Mouse (Mus musculus) intestine, embryonic 15.5 days (tissue): Measurements from ENCODE around the gene Aldh16a1. TPM values are rescaled to one million over a fixed set of nuclear protein-coding genes. Genes with fewer than 3 reads are reported as not detected.
A peak's percentile ranks its signal among the peaks of the same experiment; 100 is the strongest.

ENCODE experiments used
- ATAC-seq: fragments of 200-750 bp; cut with Nextera tagmentation; 2 replicates; pipeline ENCODE4 v1.8.0; 2017; ENCODE audit warnings: moderate TSS enrichment, moderate library complexity
- H3K27ac ChIP-seq: fragments of 300-500 bp; sonication (generic); 2 replicates; pipeline ENCODE4 v1.5.1; 2015; ENCODE audit warnings: mild to moderate bottlenecking, inconsistent platforms
- H3K27me3 ChIP-seq: fragments of 300-500 bp; sonication (generic); replicated peaks from 2 replicates; pipeline ENCODE4 v1.6.1; 2015; ENCODE audit warnings: inconsistent platforms
- H3K36me3 ChIP-seq: fragments of 300-500 bp; sonication (generic); 2 replicates; pipeline ENCODE4 v1.6.1; 2015; ENCODE audit warnings: inconsistent platforms
- H3K4me1 ChIP-seq: fragments of 300-500 bp; sonication (generic); replicated peaks from 2 replicates; pipeline ENCODE4 v1.6.1; 2015; ENCODE audit warnings: inconsistent platforms
- H3K4me2 ChIP-seq: fragments of 300-500 bp; sonication (generic); replicated peaks from 2 replicates; pipeline ENCODE4 v1.6.1; 2015; ENCODE audit warnings: mild to moderate bottlenecking, inconsistent platforms
- H3K4me3 ChIP-seq: fragments of 300-500 bp; sonication (generic); replicated peaks from 2 replicates; pipeline ENCODE4 v1.5.1; 2015; ENCODE audit warnings: inconsistent platforms
- H3K9ac ChIP-seq: fragments of 300-500 bp; sonication (generic); 2 replicates; pipeline ENCODE4 v1.6.1; 2015; ENCODE audit warnings: inconsistent platforms
- H3K9me3 ChIP-seq: fragments of 300-500 bp; sonication (generic); 2 replicates; pipeline ENCODE4 v1.6.1; 2016; ENCODE audit warnings: inconsistent platforms
- WGBS: fragments of 180-500 bp; shearing (Covaris S2); methylation state at CpG from one replicate; pipeline ENCODE4 v1.1.7; 2015; 5-methylcytosine and 5-hydroxymethylcytosine counted together
- polyA plus RNA-seq: library from polyadenylated mRNA; unstranded; fragments of >200 nt; fragmentation: Nextera tagmentation; extraction: Ambion mirVana; gene quantifications from 2 replicates; pipeline ENCODE4 v1.2.1, GENCODE M21; 2015

Aldh16a1 gene
- 79.0 and 87.3 TPM in 2 replicates for polyA plus RNA-seq

GRCm38 (mm10) chr7:45154096-45154992, at the start of gene Aldh16a1, which contains the start of gene Pih1d1:
Gene Aldh16a1 (minus strand): TSS chr7:45154584.
Gene Pih1d1 (plus strand): TSS chr7:45154303.
- H3K27ac ChIP-seq: peak within 1 kb of the TSS; percentile 95
- H3K36me3 ChIP-seq: 0 out of 2 replicates have a peak, but pooled peaks cover 6% of the 10 kb centered on the region
- H3K9ac ChIP-seq: peak within 1 kb of the TSS; percentile 67
- no peaks in the 10 kb centered on the region for H3K27me3 ChIP-seq
- H3K4me1 ChIP-seq: peaks cover 17% of the 10 kb centered on the region
- H3K4me2 ChIP-seq: peak within 1 kb of the TSS; percentile 66
- H3K9me3 ChIP-seq: no peaks in the 10 kb centered on the region
- peak within 1 kb of the TSS; percentile 62 for H3K4me3 ChIP-seq
- peak; percentile 97 for ATAC-seq
- WGBS: 3% methylated on average over 69 of the region's 69 CpGs

- H3K4me1 ChIP-seq: no peaks in the 10 kb centered on the region
- H3K4me3 ChIP-seq: no peak overlapping the region
- no peak for ATAC-seq
- 34% methylated on average over 10 of the region's 10 CpGs for WGBS
- 0 out of 2 replicates have a peak, but pooled peaks cover 6% of the 10 kb centered on the region for H3K27me3 ChIP-seq
- H3K4me2 ChIP-seq: no peak overlapping the region
- H3K36me3 ChIP-seq: no peaks in the 10 kb centered on the region
- H3K9ac ChIP-seq: no peak overlapping the region
- H3K9me3 ChIP-seq: no peaks in the 10 kb centered on the region
- H3K27ac ChIP-seq: no peak overlapping the region
These were observed 48.3 kb upstream of the Aldh16a1 start for GRCm38 (mm10) chr7:45202654-45203053.

- Histone ChIP-seq H3K27ac (no peak overlapping the region), H3K9me3 (no peaks in the 10 kb centered on the region), H3K36me3 (no peaks in the 10 kb centered on the region), H3K27me3 (peaks cover 8% of the 10 kb centered on the region; the same call in 1 of the 2 replicates), H3K4me1 (no peaks in the 10 kb centered on the region), H3K4me3 (no peak overlapping the region), H3K9ac (no peak overlapping the region), H3K4me2 (no peak overlapping the region)
- ATAC-seq: no peak
- WGBS: 81% methylated on average over 11 of the region's 11 CpGs
These were observed 44.6 kb upstream of the Aldh16a1 start for GRCm38 (mm10) chr7:45198961-45199360.

DNA sequence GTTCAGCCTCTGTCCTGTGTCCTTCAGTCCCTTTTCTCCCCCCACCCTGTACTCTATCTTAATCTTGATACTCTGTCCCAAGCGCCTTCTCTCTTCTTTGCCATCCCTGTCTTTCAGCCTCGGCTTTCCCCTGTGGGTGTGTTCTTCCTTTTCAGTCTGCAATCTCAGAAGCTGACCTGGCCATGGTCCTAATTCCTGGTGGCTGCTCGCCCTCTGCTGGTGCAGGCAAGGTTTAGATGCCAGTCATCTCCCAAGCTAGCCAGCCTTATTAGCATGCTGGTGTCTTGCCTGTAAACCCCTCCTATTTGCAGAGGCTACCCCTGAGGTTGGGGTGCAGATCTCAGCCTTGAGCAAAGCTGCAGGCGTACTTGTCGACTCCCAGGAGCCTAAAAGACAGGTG, 44.1 kb upstream of the Aldh16a1 start:
- Histone ChIP-seq H3K4me2 (no peak overlapping the region), H3K9ac (no peak overlapping the region), H3K4me1 (no peaks in the 10 kb centered on the region), H3K9me3 (no peaks in the 10 kb centered on the region), H3K27me3 (peaks cover 8% of the 10 kb centered on the region; the same call in 1 of the 2 replicates), H3K27ac (no peak overlapping the region), H3K36me3 (no peaks in the 10 kb centered on the region), H3K4me3 (no peak overlapping the region)
- WGBS: 17% methylated on average over 5 of the region's 5 CpGs
- ATAC-seq: peak; percentile 57

DNA sequence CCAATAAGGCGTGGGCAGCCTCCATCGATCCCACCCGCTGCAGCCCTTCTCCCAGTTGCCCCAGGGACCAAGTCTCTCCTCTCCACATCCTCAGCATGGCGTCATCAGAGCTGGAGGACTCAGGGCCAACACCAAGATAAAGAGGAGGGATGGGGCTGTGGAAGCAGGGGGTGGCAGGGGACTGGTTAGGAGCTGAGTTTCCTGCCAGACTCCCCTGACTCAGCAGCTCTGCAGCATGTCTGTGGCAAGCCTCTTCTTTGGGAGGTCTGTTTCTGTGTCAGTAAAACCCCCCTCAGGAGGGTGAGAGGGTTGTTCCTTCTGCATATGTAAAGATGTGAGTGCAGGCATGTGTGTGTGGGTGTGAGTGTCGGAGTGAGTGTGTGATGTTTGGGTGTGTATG, 42.6 kb upstream of the Aldh16a1 start:
- Histone ChIP-seq H3K4me1 (peaks cover 2% of the 10 kb centered on the region), H3K4me2 (no peak overlapping the region), H3K27me3 (peaks cover 8% of the 10 kb centered on the region; the same call in 1 of the 2 replicates), H3K4me3 (no peak overlapping the region), H3K9me3 (no peaks in the 10 kb centered on the region), H3K36me3 (no peaks in the 10 kb centered on the region), H3K9ac (no peak overlapping the region), H3K27ac (no peak overlapping the region)
- ATAC-seq: no peak
- WGBS: 70% methylated on average over 5 of the region's 5 CpGs

- H3K27me3 ChIP-seq: peaks cover 13% of the 10 kb centered on the region; the same call in 1 of the 2 replicates
- no peak overlapping the region for H3K4me3 ChIP-seq
- no peak for ATAC-seq
- WGBS: 85% methylated on average over 4 of the region's 4 CpGs
- no peaks in the 10 kb centered on the region for H3K9me3 ChIP-seq
- no peak overlapping the region for H3K27ac ChIP-seq
- no peak overlapping the region for H3K4me2 ChIP-seq
- H3K36me3 ChIP-seq: no peaks in the 10 kb centered on the region
- H3K4me1 ChIP-seq: peaks cover 5% of the 10 kb centered on the region
- H3K9ac ChIP-seq: no peak overlapping the region
These were observed 41.8 kb upstream of the Aldh16a1 start for GRCm38 (mm10) chr7:45196176-45196535.

- H3K4me2 ChIP-seq: no peak overlapping the region
- peaks cover 5% of the 10 kb centered on the region for H3K4me1 ChIP-seq
- no peak overlapping the region for H3K27ac ChIP-seq
- WGBS: 63% methylated on average over 13 of the region's 13 CpGs
- no peak overlapping the region for H3K9ac ChIP-seq
- peaks cover 19% of the 10 kb centered on the region; the same call in 1 of the 2 replicates for H3K27me3 ChIP-seq
- ATAC-seq: no peak
- no peak overlapping the region for H3K4me3 ChIP-seq
- H3K36me3 ChIP-seq: no peaks in the 10 kb centered on the region
- H3K9me3 ChIP-seq: no peaks in the 10 kb centered on the region
These were observed 41.2 kb upstream of the Aldh16a1 start for GRCm38 (mm10) chr7:45195341-45196175.

DNA sequence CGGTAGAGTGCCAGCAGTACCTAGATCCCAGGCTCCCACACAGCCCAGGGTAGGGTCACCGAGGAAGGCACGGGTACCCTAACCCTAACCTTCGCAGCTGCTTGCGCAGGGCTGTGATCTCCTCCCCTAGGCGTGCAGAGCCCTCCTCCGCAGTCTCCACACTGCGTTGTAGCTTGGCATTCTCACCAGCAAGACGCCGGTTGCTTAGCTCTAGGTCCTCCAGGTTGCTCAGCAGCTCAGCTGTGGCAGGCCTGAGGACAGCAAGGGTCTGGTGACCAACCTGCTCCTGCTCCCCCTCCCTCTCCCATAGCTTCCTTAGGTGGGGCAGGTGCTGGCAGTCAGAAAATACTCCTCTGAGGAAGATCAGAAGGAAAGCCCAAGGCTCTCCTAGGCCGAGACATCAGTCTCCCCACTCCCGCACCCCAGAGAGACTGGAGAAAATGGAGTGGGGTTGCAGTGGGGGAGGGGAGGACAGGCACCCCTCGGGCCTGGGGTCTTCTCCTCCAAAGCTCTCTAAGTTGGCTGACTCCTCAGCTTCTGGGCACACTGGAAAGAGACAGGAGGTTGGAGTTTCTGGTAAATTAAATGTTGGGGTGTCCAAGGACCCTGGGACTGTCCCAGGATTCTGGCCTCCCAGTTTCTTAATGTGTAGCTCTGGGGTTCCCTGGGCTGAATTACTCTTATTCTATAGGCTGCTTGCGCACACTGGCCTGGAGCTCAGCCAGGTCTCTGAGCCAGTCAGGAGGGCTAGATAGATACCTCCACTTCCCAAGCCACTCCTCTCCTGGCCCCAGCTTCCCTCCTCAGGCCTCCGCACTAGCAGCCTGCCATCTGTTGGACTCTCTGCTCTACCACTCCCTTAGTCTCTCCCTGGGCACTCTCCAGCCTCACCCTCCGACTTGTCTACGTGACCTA, 39.7 kb upstream of the Aldh16a1 start:
- H3K36me3 ChIP-seq: no peaks in the 10 kb centered on the region
- no peak overlapping the region for H3K4me2 ChIP-seq
- ATAC-seq: no peak
- peaks cover 5% of the 10 kb centered on the region for H3K4me1 ChIP-seq
- H3K9ac ChIP-seq: no peak overlapping the region
- no peaks in the 10 kb centered on the region for H3K9me3 ChIP-seq
- peaks cover 18% of the 10 kb centered on the region for H3K27me3 ChIP-seq
- no peak overlapping the region for H3K27ac ChIP-seq
- WGBS: 70% methylated on average over 17 of the region's 17 CpGs
- no peak overlapping the region for H3K4me3 ChIP-seq

DNA sequence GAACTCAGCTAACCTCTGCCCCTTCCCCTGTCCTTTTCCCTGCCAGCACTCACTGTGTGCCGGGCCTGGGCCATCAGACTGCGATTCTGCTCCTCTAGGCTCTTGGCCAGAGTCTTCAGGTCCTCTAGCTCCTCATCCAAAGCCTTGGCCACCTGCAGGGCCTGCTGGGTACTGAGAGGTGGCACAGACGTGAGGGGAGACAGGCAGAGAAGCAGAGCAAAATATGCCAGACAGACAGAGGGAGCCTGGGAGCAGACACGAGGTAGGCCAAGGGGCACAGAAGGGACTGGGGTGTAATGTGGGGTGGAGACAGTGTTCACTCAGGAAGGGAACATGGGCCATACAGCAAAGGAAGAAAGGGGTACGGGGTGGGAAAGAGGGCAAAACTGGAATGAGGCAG, 39.0 kb upstream of the Aldh16a1 start:
- peaks cover 5% of the 10 kb centered on the region for H3K4me1 ChIP-seq
- H3K4me3 ChIP-seq: no peak overlapping the region
- no peaks in the 10 kb centered on the region for H3K9me3 ChIP-seq
- H3K36me3 ChIP-seq: no peaks in the 10 kb centered on the region
- ATAC-seq: no peak
- H3K4me2 ChIP-seq: no peak overlapping the region
- 67% methylated on average over 5 of the region's 5 CpGs for WGBS
- H3K27me3 ChIP-seq: peaks cover 25% of the 10 kb centered on the region
- H3K9ac ChIP-seq: no peak overlapping the region
- no peak overlapping the region for H3K27ac ChIP-seq

DNA sequence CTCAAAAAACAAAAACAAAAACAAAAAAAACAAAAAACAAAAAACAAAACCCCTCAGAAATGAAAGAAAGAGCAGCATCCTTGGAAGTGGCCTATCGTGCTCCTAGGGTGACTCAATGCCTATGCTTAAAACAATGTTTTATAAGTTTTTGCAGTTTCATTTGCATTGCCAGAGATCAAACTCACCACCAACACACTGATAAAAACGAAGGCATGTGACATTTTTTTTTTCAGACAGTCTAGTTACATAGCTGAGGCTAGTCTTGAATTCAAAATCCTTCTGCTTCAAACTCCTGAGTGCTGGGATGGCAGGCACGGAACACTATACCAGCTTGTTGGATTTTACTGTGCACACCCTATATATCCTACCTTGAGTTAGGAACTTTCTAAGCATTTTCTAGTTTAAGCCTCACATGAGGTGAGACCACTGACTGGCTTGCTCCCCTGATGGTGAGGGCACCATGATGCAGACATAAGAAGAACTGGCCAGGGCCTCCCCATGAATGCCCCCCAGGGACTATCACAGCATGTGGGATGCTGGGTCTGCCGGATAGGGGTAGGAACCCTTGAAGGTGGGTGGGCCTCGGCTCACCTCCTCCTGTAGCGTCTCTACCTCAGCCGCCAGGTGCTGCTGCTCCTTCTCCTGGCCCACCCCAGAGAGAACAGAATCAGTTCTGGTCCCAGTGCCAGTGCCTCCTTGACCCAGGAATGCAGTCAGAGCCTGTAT, 38.4 kb upstream of the Aldh16a1 start:
- ATAC-seq: no peak
- Histone ChIP-seq H3K36me3 (no peaks in the 10 kb centered on the region), H3K9me3 (no peaks in the 10 kb centered on the region), H3K4me1 (peaks cover 5% of the 10 kb centered on the region), H3K4me3 (no peak overlapping the region), H3K27ac (no peak overlapping the region), H3K9ac (no peak overlapping the region), H3K27me3 (peaks cover 31% of the 10 kb centered on the region), H3K4me2 (no peak overlapping the region)
- WGBS: 83% methylated on average over 7 of the region's 7 CpGs

DNA sequence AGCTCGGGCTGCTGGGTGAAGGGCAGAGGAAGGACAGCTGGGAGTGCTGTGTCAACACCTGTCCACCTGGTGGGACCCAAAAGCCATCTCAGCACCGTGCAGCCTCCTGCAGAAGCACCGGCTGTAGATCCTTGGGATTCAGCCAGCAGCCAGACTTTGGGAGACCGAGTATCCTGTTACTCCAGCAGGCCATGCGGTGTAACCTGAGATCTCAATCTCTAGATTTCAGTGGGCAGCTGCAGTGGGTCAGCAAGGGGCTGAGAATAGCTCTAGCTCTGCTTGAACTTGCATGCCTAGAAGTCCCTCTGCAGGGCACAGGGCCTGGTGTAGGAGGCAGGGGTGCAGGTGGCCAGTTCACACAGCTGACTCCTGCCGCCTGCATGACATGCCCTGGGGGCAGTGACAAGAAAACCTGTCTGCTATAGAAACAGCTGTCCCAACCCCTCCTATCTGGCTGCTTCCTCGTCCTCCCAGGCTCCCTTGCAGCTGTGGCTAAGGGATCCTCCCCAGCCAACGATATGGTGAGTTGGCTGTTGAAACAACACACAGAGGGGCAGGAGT, 37.5 kb upstream of the Aldh16a1 start:
- H3K36me3 ChIP-seq: no peaks in the 10 kb centered on the region
- H3K4me1 ChIP-seq: peaks cover 5% of the 10 kb centered on the region
- peak; percentile 37 for ATAC-seq
- H3K9ac ChIP-seq: no peak overlapping the region
- WGBS: 11% methylated on average over 8 of the region's 8 CpGs
- H3K9me3 ChIP-seq: no peaks in the 10 kb centered on the region
- H3K27me3 ChIP-seq: peaks cover 34% of the 10 kb centered on the region
- no peak overlapping the region for H3K27ac ChIP-seq
- no peak overlapping the region for H3K4me2 ChIP-seq
- H3K4me3 ChIP-seq: no peak overlapping the region
